Mouse (Mus musculus) megakaryocyte, embryonic 14.5 days (primary cell): ENCODE results near the gene Alk. TPM values are rescaled to one million over a fixed set of nuclear protein-coding genes. Genes with fewer than 3 reads are reported as not detected.

Source experiments
- H3K27me3 ChIP-seq: replicated peaks from 2 replicates; pipeline ENCODE3; 2012; ENCODE audit warnings: inconsistent platforms
- H3K36me3 ChIP-seq: replicated peaks from 2 replicates; pipeline ENCODE3; 2012; ENCODE audit warnings: low read length, inconsistent platforms, mixed read lengths
- H3K4me1 ChIP-seq: 2 replicates; pipeline ENCODE4 v1.6.1; 2012; ENCODE audit warnings: inconsistent platforms
- H3K4me3 ChIP-seq: replicated peaks from 2 replicates; pipeline ENCODE3; 2012; ENCODE audit warnings: moderate library complexity, mild to moderate bottlenecking, inconsistent platforms
- H3K9me3 ChIP-seq: 2 replicates; pipeline ENCODE4 v1.6.1; 2012; ENCODE audit warnings: inconsistent platforms
- FLI1 ChIP-seq: IDR thresholded peaks from 2 replicates; pipeline ENCODE4 v1.6.1; 2012; ENCODE audit warnings: low read length, inconsistent platforms, mixed read lengths
- GATA1 ChIP-seq: IDR thresholded peaks from 3 replicates; pipeline ENCODE4 v1.6.1; 2012; ENCODE audit warnings: mixed read lengths, low read length, inconsistent platforms, borderline replicate concordance
- polyA plus RNA-seq: library from polyadenylated mRNA; stranded (reverse); fragments of >175 nt; gene quantifications from 2 replicates; pipeline ENCODE4 v1.2.3, GENCODE M21; 2012; ENCODE audit warnings: low replicate concordance; ENCODE audit not compliant: insufficient read depth

Alk gene
- polyA plus RNA-seq, 1 experiment, result not detected

DNA sequence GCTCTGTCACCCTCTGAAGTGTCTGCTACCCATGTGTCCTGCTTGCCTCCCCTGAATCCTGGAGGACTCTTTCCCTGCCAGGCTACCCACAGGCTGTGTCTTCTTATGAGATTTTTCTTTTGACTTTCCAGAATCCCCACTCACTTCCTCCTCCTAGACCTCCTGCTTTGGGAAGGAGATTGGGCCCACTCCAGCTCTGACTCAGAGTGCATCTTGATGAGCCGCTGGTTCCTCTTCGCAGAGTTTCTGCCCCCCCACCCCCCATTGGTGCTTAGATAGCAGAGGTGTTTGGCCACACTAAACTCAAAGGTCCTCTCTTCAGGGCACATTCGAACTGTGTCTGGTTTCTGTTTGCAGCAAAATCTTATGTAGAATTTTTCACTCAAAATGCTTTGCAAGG is 777.8 kb downstream of the Alk start:
- Histone ChIP-seq H3K4me1 (no peaks in the 10 kb centered on the region), H3K4me3 (no peak overlapping the region), H3K27me3 (peaks cover 1% of the 10 kb centered on the region), H3K9me3 (no peaks in the 10 kb centered on the region), H3K36me3 (no peaks in the 10 kb centered on the region)
- TF ChIP-seq FLI1 (no peak), GATA1 (no peak)

- peaks cover 8% of the 10 kb centered on the region; the same call in 1 of the 2 replicates for H3K9me3 ChIP-seq
- H3K36me3 ChIP-seq, result no peaks in the 10 kb centered on the region
- H3K4me3 ChIP-seq, result no peak overlapping the region
- TF ChIP-seq GATA1 (no peak), FLI1 (no peak)
- no peaks in the 10 kb centered on the region for H3K4me1 ChIP-seq
- H3K27me3 ChIP-seq, result peaks cover 1% of the 10 kb centered on the region
These were observed 780.7 kb downstream of the Alk start for GRCm38 (mm10) chr17:71823622-71824306.

Other genes starting within 250 kb of the Alk start
- gene Ypel5, start 231.8 kb upstream of the Alk start, polyA plus RNA-seq, result 12.3 and 16.9 TPM in 2 replicates